Mouse (Mus musculus) liver, embryonic 14.5 days (tissue): ENCODE measurements around the gene Itpr1. TPM values are rescaled to one million over a fixed set of nuclear protein-coding genes. Genes with fewer than 3 reads are reported as not detected.

Source experiments
- ATAC-seq: fragments of 200-750 bp; cut with Nextera tagmentation; 2 replicates; pipeline ENCODE4 v1.8.0; 2017; ENCODE audit warnings: moderate number of reproducible peaks, mild to moderate bottlenecking, moderate library complexity; ENCODE audit not compliant: insufficient read depth
- DNase-seq, 3 experiments: peaks; one replicate each; pipeline ENCODE4 v3.0.0-alpha.2; 2012 to 2013; ENCODE audit warnings: low read depth in 3 of 3, low spot score in 3 of 3
- H3K27ac ChIP-seq: fragments of 300-500 bp; sonication (generic); 2 replicates; pipeline ENCODE4 v1.5.1; 2014; ENCODE audit warnings: moderate library complexity, mild to moderate bottlenecking, control low read depth, inconsistent platforms
- H3K27me3 ChIP-seq: fragments of 300-500 bp; sonication (generic); 2 replicates; pipeline ENCODE4 v1.6.1; 2014; ENCODE audit warnings: mild to moderate bottlenecking, low read length, moderate library complexity; ENCODE audit not compliant: control insufficient read depth, insufficient read depth
- H3K36me3 ChIP-seq: fragments of 300-500 bp; sonication (generic); replicated peaks from 2 replicates; pipeline ENCODE4 v1.6.1; 2014; ENCODE audit warnings: low read depth; ENCODE audit not compliant: control insufficient read depth, insufficient read depth
- H3K4me1 ChIP-seq, 2 experiments: fragments of 200-500 bp in 1 of 2; fragments of 300-500 bp in 1 of 2; sonication (generic) in 1 of 2; replicated peaks; 2 replicates each; pipeline ENCODE4 v1.6.1; 2012 to 2014; ENCODE audit warnings: antibody characterized with exemption in 1 of 2, inconsistent platforms in 1 of 2, low read length in 1 of 2; ENCODE audit not compliant: control insufficient read depth in 2 of 2, insufficient read depth in 2 of 2
- H3K4me2 ChIP-seq: fragments of 300-500 bp; sonication (generic); 2 replicates; pipeline ENCODE4 v1.6.1; 2014; ENCODE audit warnings: low read depth, mild to moderate bottlenecking, control low read depth, moderate library complexity
- H3K4me3 ChIP-seq, 2 experiments: fragments of 200-500 bp in 1 of 2; fragments of 300-500 bp in 1 of 2; sonication (generic) in 1 of 2; 2 replicates each; pipeline ENCODE4 v1.5.1; 2012 to 2014; ENCODE audit warnings: low read depth in 2 of 2, low read length in 2 of 2, mild to moderate bottlenecking in 2 of 2, control low read depth in 1 of 2, inconsistent platforms in 1 of 2, moderate library complexity in 1 of 2; ENCODE audit not compliant: insufficient read depth in 1 of 2
- H3K9ac ChIP-seq: fragments of 300-500 bp; sonication (generic); replicated peaks from 2 replicates; pipeline ENCODE4 v1.6.1; 2014; ENCODE audit warnings: mild to moderate bottlenecking, control low read depth, moderate library complexity
- H3K9me3 ChIP-seq: fragments of 300-500 bp; sonication (generic); 2 replicates; pipeline ENCODE4 v1.6.1; 2016; ENCODE audit warnings: low read length, mixed read lengths; ENCODE audit not compliant: control insufficient read depth
- CTCF ChIP-seq: IDR thresholded peaks from 2 replicates; pipeline ENCODE4 v1.5.1; 2016; ENCODE audit warnings: antibody characterized with exemption, low read depth, control low read depth
- EP300 ChIP-seq: IDR thresholded peaks from 2 replicates; pipeline ENCODE4 v1.6.1; 2016; ENCODE audit warnings: antibody characterized with exemption, low read depth
- WGBS: fragments of 180-500 bp; shearing (Covaris S2); extraction: QIAGEN DNeasy Blood & Tissue Kit; methylation state at CpG from one replicate; pipeline ENCODE4 v1.1.7; 2014; ENCODE audit not compliant: insufficient replicate concordance; 5-methylcytosine and 5-hydroxymethylcytosine counted together
- polyA plus RNA-seq, 2 experiments: library from polyadenylated mRNA; depleted of rRNA in 1 of 2; stranded (reverse) in 1 of 2; unstranded in 1 of 2; fragments of >200 nt; fragmentation: Nextera tagmentation in 1 of 2; extraction: Ambion mirVana in 1 of 2; gene quantifications; 2 replicates each; pipeline versions ENCODE4 v1.2.1 to v1.2.3; 2012 to 2014

The Itpr1 gene
- polyA plus RNA-seq, 2 experiments: 1.6 to 3.1 TPM

- peaks cover 0 to 3% of the 10 kb centered on the region in 2 experiments; a peak in 2 of 4 replicates for H3K4me1 ChIP-seq
- H3K9ac ChIP-seq: no peak overlapping the region
- no peak overlapping the region for H3K4me2 ChIP-seq
- H3K27ac ChIP-seq: no peak overlapping the region
- ATAC-seq (no peak), DNase-seq (no peak)
- no peaks in the 10 kb centered on the region for H3K36me3 ChIP-seq
- 73% methylated on average over 6 of the region's 6 CpGs for WGBS
- no peaks in the 10 kb centered on the region for H3K27me3 ChIP-seq
- H3K9me3 ChIP-seq: no peaks in the 10 kb centered on the region
- TF ChIP-seq EP300: no peak
- TF ChIP-seq CTCF: no peak
- H3K4me3 ChIP-seq: no peak overlapping the region
Measured at GRCm38 (mm10) chr6:108227461-108227860, 14.6 kb downstream of the Itpr1 start.

DNA sequence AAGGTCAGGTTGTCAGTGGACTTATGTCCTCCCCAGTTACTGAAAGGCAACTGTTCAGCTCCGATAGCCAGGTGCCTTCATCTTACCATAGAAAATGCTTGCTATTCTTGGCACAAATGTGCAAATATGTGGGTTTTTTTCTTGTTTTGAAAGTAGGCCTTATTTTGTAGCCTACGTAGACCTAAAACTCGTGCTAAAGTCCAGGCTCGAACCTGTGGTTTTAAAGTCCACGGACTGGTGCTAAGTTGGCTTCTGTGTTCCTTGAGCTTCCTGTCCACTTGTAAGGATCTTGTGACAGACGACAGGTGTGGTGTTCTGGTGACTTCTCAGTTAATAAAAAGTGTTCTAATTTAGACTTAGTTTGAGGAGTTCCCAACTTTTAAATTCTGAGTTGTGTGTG, 15.2 kb downstream of the Itpr1 start:
- DNase-seq: no peak
- 59% methylated on average over 6 of the region's 6 CpGs for WGBS

DNA sequence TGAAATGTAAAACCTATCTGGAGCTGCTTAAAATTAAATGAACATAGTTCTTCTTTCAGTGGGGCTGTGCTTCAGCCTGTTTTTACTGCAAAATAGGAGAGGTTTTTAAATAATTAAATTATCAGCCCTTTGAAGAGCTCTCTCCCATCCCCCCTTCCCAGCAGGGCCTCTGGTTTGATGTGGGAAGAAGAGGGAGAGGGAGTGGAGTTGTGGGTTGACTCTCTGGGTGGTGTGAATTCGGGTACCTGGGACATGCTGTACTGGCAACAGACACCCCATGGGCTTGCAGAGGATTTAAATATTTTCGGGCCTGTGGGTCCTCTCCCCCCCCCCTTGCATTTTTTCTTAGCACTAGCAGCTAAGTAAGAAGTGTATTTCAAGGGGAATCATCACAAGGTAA, 15.7 kb downstream of the Itpr1 start:
- Histone ChIP-seq H3K27ac (no peak overlapping the region), H3K36me3 (no peaks in the 10 kb centered on the region), H3K4me1 (peaks cover 3 to 10% of the 10 kb centered on the region in 2 experiments; a peak in 3 of 4 replicates), H3K9me3 (no peaks in the 10 kb centered on the region), H3K4me3 (no peak overlapping the region), H3K27me3 (no peaks in the 10 kb centered on the region), H3K4me2 (no peak overlapping the region), H3K9ac (no peak overlapping the region)
- TF ChIP-seq EP300 (no peak), CTCF (no peak)
- DNase-seq: no peak
- WGBS: 42% methylated on average over 2 of the region's 2 CpGs
- no peak for ATAC-seq

More for the DNA sequence above, 15.2 kb downstream of the Itpr1 start:
- no peak overlapping the region for H3K27ac ChIP-seq
- TF ChIP-seq EP300 (no peak), CTCF (no peak)
- no peak for ATAC-seq
- H3K9ac ChIP-seq: no peak overlapping the region
- no peaks in the 10 kb centered on the region for H3K36me3 ChIP-seq
- no peaks in the 10 kb centered on the region for H3K9me3 ChIP-seq
- H3K4me1 ChIP-seq: peaks cover 1 to 9% of the 10 kb centered on the region in 2 experiments; a peak in 3 of 4 replicates
- H3K4me2 ChIP-seq: no peak overlapping the region
- H3K27me3 ChIP-seq: no peaks in the 10 kb centered on the region
- H3K4me3 ChIP-seq: no peak overlapping the region

GRCm38 (mm10) chr6:108230608-108231007, 17.7 kb downstream of the Itpr1 start:
- no peaks in the 10 kb centered on the region for H3K36me3 ChIP-seq
- WGBS: 70% methylated on average over 3 of the region's 3 CpGs
- peaks cover 3 to 15% of the 10 kb centered on the region in 2 experiments; a peak in 3 of 4 replicates for H3K4me1 ChIP-seq
- TF ChIP-seq CTCF: no peak
- H3K9me3 ChIP-seq: no peaks in the 10 kb centered on the region
- H3K27me3 ChIP-seq: no peaks in the 10 kb centered on the region
- H3K4me3 ChIP-seq: no peak overlapping the region
- no peak overlapping the region for H3K27ac ChIP-seq
- DNase-seq: no peak
- H3K9ac ChIP-seq: no peak overlapping the region
- no peak for ATAC-seq
- no peak overlapping the region for H3K4me2 ChIP-seq

GRCm38 (mm10) chr6:108231892-108232710, 19.2 kb downstream of the Itpr1 start:
- Histone ChIP-seq H3K4me3 (no peak overlapping the region), H3K9me3 (no peaks in the 10 kb centered on the region), H3K9ac (no peak overlapping the region), H3K27ac (no peak overlapping the region), H3K4me1 (peaks cover 3 to 15% of the 10 kb centered on the region in 2 experiments; a peak in 3 of 4 replicates), H3K4me2 (no peak overlapping the region), H3K36me3 (no peaks in the 10 kb centered on the region), H3K27me3 (no peaks in the 10 kb centered on the region)
- no peak for ATAC-seq
- WGBS: 58% methylated on average over 11 of the region's 11 CpGs
- DNase-seq: no peak
- no peak for TF ChIP-seq CTCF
